Mouse (Mus musculus): ENCODE data around the gene Picalm. TPM values are rescaled to one million over a fixed set of nuclear protein-coding genes. Genes with fewer than 3 reads are reported as not detected.

Picalm gene
- total RNA-seq, 2 experiments from 2014 or later: 1,167 to 1,368 TPM

Other genes with a start within 250 kb of the Picalm start
- not detected in 2 replicates for gene Ccdc81, start 226.6 kb upstream of the Picalm start, total RNA-seq (2015; ENCODE audit: low replicate concordance)
- gene Ccdc81, start 226.6 kb upstream of the Picalm start, total RNA-seq (2017; ENCODE audit: low replicate concordance): not detected in 2 replicates
- 21.4 and 32.4 TPM in 2 replicates for gene Hikeshi, start 189.0 kb upstream of the Picalm start, total RNA-seq (2015; ENCODE audit: low replicate concordance)
- gene Hikeshi, start 189.0 kb upstream of the Picalm start, total RNA-seq (2017; ENCODE audit: low replicate concordance): 41.6 and 54.2 TPM in 2 replicates
- 96.0 and 143 TPM in 2 replicates for gene Eed, start 149.2 kb upstream of the Picalm start, total RNA-seq (2015; ENCODE audit: low replicate concordance)
- gene Eed, start 149.2 kb upstream of the Picalm start, total RNA-seq (2017; ENCODE audit: low replicate concordance): 68.2 and 143 TPM in 2 replicates
- gene Ccdc83, start 135.6 kb downstream of the Picalm start, total RNA-seq (2015; ENCODE audit: low replicate concordance): not detected in 2 replicates
- not detected in 2 replicates for gene Ccdc83, start 135.6 kb downstream of the Picalm start, total RNA-seq (2017; ENCODE audit: low replicate concordance)
- gene Sytl2, start 172.0 kb downstream of the Picalm start, total RNA-seq (2015; ENCODE audit: low replicate concordance): 2.9 TPM in 1 of 2 replicates, not detected in the other
- gene Sytl2, start 172.0 kb downstream of the Picalm start, total RNA-seq (2017; ENCODE audit: low replicate concordance): 0.61 and 2.7 TPM in 2 replicates